Mouse (Mus musculus) yolk sac, embryonic 10.5 days (tissue): ENCODE data around the gene Rsph10b.

Source experiments
- DNase-seq: peaks from one replicate; pipeline ENCODE4 v3.0.0-alpha.2; 2017; ENCODE audit warnings: low spot score

The Rsph10b gene

DNA sequence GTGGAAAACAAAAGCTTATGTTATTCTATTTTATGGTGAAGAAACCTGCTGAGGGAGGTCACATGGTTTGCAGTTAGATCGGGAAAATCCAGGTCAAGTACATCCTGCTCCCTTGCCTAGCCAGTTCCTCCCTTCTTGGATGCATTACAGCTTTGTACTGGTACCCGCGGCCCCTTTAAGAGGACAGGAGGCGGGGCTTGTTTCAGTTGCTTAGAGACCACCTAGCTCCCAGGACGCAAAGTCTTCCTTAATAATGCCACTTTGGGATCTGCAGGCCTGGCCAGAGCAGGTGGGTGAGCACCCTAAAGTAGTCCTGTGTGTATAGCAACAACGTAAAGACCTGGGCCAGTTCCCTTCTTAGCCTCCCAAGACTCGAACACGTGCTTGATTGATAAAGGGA is at the start of gene Rsph10b:
Gene Rsph10b, plus strand, starts transcription at position 205 of the 400 bp plus-strand sequence.
- DNase-seq: no peak

DNA sequence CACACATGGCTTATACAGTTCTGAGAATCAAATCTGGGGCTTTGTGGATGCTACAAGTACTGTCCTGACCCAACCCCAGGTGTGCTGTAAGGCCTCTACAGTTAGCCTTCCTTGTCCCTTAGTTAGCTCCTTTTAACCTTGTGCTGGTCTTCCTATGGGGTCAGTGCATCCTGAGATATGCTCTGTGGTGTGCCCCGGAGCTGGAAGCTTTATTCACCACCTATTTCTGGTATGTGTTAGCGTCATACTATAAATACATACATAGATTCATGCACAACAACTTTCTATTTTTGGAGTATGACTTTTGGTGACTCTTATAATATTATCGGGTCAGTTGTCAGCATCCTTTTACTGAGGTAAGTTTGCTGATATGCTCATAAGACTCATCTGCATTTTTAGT is 47.6 kb upstream of the Rsph10b start:
- no peak for DNase-seq

DNA sequence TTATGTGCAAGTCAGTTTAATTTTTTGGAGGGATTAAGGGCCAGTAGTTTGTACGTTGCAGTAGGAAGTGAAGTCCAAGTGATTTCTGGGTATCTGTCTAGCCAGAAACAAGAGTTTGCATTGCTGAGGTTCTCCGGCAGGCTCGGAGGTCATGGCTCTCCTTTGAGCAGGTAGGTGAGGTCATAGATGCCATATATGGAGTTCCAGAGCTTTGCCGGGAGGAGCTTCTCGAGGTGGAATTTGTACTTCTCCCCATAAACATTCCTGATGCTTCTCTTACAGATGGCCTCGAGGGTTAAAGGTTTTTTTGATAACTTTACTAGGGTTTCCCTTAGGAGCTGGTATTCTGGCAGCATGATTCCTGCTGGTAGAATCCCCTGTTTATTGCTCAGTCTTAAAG is 42.1 kb upstream of the Rsph10b start:
- DNase-seq: peak; percentile 78

DNA sequence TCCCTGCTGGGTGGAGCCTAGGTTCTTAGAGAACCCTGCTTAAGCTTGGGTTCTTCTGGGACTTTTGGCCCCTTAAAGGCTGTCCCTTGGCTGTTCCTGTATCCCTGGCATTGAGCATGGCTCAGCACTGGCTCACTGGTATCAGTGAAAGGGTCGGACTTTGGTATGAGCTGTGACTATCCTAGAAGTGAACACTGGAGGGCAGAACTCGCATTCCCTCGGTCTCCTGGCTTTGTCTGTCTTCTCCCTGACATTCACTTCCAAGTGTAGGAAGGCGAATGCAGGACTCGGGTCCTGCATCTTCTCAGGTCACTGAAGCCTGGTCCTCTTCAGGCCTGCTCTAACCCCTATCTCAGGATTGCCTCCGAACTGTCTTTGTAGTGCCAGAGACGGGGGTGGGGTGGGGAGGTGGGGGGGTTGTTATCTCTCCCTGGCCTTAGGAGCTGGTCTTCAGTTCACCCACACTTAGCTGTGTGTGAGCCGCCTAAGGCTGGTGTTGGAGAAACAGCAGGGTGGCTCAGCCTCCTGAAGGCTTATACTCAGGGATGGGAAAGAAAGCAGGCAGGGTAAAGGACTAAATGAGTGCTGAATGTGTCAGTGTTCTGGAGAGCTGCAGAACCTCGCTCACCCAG is 40.5 kb upstream of the Rsph10b start:
- DNase-seq: peak; percentile 25

DNA sequence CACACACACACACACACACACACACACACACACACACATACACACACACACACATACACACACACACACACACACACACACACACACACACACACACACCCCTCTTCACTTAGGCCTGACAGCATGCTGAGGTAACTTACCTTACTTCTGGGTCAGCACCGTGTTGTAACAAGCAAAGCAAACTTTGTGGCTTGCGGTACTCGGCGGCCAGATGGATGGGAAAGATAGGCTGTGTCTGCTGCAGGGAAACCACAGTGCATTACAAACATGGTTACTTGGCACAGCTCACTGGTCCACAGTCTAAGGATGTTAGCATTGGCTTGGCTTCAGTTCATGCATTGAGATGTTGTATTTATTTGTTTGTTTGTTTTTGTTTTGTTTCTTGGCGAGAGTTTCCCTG is 39.4 kb upstream of the Rsph10b start:
- no peak for DNase-seq

DNA sequence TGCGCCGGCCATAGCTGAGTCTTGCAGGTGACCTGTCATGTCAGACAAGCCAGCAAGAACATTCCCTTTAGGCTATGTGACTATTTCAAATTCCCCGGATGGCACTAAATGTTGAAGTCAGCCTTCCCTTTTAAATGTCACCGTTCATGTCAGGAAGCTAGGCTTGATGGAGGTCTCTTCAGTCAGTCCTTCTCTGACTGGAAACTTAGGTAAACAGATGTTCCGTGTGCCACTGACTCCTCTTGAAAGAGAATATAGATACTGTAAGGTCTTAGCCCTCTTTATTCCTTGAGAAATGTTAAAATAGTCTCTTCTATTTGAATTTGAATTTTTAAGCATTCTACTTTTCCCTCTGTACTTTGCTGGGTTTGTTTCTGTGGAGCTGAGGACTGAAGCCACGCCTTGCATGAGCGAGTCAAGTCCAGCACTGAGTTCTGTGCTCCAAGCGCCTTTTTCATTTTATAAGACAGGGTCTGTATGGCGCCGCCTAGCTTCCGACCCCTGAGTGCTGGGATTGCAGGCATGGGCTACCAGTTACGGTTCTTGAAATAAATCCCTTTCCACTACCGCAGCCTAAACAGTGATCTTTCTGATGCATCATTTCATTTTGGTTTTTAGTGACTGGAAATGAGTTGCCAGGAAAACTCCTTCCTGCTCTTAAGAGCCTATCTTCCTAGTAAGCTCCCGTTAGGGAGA is 35.1 kb upstream of the Rsph10b start, which contains the start of gene Ankrd61:
Gene Ankrd61, minus strand, starts transcription at position 51 of the 696 bp plus-strand sequence.
- no peak for DNase-seq

DNA sequence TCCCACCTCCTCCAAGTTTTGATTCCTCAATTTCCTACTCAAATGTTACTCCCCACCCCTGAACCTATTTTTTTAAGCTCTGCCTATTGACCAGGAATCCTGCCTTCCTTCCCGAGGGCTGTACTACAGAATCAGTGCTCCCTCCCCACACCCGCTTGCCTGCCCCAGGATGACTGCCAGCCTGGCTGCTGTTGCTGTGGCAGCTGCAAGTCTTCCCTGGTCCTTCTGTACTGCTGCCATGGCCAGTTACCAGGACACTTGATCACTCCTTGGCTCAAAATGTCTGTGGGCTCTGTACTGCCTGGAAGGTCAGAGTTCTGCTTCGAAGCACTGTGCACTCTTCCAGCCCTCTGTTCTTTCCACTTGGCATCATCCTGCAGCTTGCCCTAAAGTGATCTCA is 30.7 kb upstream of the Rsph10b start:
- no peak for DNase-seq

DNA sequence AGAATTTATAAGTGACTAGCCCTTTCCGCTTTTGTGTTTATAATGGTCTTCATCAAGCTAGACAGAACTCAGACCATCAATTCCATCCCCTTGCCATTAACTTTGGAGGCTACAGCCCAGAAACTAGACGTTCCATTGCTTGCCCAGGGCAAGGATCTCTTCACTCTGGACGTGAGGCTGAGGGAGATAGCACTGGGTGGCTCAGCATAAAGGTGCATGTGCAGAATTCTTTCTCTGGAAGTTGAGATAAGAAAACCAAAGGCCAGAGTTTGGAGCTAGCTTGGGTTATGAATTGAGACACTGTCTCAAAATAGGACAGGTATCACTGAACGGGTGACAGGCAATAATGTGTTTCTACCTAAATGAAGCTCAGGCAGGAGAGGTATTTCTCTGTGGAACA is 29.0 kb upstream of the Rsph10b start:
- no peak for DNase-seq

DNA sequence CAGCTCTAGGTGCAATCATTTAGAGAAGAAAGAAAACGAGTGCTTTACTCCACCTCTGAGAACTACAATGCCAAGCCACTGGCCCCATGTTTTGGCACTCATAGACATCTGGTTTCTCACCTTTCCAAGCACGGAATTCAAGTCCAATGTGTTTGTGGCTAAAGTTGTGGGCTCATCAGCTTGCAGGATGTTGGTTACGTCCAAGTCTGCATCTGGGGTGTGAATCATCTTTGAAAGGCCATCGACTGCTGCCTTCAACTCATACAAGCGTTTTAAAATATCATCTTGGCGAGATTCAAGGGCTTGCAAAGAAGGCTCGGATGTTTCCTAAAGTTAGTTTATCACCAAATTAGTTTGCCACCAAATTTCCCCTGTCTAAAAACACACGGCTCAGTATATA is 26.4 kb upstream of the Rsph10b start:
- DNase-seq: no peak

DNA sequence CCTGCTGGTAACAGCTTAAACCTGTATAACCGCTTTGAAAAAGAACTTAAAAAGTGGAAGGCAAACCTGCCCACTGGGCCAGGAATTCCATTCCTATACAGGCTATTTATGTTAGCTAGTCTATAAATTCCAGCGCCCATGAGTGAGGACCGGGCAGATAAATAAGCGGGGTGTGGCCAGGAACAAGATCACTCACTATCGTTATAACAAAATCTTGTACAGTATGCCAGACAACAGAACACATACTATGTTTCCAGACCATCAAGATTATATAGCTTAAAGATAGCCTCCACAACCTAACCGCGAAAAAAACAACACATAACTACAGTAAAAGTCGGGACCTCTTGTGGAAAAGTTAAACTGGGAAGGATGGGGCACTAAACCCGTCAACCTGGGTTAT is 23.9 kb upstream of the Rsph10b start:
- peak; percentile 20 for DNase-seq

DNA sequence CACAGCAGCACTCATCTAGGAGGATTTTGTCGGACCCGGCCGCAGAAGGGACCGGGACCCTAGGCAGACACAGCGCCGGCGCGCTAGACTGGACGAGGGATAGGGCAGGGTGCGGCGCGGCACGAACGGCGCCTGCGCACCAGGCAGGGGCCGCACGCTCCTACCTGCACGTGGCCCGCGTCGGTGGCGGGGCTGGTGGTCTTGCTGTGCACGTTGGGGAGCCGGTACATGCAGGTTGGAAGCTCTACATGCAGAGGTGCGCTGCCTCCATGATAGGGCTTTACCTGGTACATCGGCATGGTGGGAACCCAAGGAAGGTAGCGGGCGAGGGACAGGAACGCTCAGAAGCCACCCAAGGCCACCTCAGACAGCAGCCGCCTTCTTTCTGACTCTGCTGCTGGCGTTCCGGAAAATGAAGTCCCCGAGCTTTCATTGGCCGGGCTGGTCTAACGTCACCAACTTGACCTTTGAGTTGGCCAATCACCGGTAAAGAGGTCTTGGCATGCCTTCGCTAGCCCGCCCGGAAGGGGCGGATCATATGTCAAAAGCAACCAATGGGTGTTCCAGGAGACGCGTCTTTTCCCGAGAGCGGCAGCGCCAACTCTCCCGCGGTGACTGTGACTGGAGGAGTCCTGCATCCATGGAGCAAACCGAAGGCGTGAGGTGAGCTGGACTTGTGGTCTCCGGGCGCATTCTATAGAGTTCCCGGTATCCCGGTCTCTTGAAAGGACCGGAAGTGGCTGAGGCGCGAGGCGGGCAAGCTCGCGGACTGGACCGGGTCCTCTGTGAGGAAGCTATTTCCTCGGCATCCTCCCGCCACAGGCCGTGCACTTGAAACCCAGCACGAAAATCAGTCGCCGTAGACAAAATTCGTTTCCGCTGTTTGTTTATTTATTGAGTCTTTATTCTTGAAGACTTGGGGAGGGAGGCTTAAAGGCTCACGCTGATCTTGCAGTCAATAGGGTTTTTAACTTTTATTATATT is 23.1 kb upstream of the Rsph10b start, which contains the start of the genes Aimp2 and Pms2:
Gene Aimp2, minus strand, starts transcription at position 431 of the 984 bp plus-strand sequence.
Gene Pms2, plus strand, starts transcription at position 548 of the 984 bp plus-strand sequence.
- peak; percentile 98 for DNase-seq

DNA sequence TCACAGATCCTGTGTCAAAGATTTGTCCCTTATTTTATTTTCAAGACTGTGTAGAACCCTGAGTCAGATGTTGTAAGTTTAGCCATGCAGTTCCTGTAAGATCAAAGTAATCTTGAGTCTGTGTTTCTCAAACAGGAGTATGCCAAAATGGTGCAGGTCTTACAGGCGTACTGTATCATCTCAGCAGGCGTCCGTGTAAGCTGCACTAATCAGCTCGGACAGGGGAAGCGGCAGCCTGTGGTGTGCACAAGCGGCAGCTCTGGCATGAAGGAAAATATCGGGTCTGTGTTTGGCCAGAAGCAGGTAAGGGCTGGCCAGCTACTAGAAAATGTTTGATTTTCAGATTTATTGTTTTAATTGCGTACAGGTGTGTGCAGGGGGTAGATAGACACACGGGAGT is 16.6 kb upstream of the Rsph10b start:
- no peak for DNase-seq

DNA sequence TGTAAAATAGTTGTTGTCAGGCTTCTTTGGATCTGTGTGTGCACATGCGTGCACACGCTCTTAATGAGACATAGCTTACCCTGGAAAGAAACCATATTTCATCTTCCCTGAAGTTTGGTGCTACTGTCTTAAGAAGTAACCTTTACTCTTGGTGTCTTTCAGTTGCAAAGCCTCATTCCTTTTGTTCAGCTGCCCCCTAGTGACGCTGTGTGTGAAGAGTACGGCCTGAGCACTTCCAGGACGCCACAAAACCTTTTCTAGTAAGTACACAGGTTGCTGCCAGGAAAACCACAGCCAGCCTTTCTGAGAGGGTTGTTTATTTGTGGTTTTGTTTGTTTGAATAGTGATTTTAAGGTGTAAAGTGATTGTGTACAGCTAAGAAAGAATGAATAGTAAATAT is 15.4 kb upstream of the Rsph10b start:
- peak; percentile 56 for DNase-seq

DNA sequence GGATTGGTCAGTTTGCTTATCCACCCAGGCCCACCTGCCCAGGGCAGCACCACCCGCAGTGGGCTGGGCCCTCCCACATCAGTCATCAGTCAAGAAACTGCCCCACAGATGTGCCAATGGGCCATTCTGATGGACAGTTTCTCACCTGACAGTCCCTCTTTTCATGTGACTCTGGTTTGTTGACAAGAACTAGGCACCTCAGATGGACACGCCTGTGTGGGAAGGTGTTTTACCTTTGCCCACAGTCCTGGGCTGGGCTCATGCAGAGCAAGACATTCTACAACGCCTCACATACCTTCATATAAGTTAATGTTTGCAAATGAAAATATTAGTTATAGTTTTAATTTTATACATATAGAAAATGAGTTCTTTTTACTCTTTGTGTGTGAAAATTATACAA is 14.7 kb upstream of the Rsph10b start:
- no peak for DNase-seq

DNA sequence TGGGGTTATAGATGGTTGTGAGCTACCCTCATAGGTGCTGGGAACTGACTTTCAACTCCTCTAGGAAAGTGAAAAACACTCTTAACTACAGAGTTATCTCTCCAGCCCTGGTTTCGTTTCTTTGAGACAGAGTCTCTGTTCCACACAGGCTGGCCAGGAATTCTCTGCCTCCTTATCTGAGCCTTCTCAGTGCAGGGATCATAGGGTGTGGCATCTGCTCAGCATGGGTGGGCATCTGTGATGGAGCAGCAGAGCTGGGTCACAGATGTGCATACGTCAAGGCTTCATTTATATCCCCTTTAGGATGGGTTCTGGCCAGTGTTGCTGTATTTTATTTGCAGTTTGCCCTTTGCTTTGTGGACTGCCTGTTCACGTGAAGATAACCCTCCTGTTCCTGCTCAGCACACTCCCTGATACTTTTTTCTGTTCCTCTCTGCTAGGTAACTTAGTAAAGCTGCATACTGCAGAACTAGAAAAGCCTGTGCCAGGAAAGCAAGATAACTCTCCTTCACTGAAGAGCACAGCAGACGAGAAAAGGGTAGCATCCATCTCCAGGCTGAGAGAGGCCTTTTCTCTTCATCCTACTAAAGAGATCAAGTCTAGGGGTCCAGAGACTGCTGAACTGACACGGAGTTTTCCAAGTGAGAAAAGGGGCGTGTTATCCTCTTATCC is 7.9 kb upstream of the Rsph10b start:
- no peak for DNase-seq

DNA sequence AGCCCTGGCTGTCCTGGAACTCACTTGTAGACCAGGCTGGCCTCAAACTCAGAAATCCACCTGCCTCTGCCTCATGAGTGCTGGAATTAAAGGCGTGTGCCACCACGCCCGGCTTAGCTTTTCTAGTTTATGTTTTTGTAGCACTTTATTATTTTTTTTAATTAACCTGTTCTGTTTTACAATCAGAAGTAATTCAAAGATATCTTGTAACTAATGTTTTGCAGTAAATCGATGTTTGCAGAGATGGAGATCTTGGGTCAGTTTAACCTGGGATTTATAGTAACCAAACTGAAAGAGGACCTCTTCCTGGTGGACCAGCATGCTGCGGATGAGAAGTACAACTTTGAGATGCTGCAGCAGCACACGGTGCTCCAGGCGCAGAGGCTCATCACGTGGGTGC is 5.0 kb upstream of the Rsph10b start, which contains the start of gene Gm42421:
Gene Gm42421, plus strand, starts transcription at position 301 of the 400 bp plus-strand sequence.
- no peak for DNase-seq

DNA sequence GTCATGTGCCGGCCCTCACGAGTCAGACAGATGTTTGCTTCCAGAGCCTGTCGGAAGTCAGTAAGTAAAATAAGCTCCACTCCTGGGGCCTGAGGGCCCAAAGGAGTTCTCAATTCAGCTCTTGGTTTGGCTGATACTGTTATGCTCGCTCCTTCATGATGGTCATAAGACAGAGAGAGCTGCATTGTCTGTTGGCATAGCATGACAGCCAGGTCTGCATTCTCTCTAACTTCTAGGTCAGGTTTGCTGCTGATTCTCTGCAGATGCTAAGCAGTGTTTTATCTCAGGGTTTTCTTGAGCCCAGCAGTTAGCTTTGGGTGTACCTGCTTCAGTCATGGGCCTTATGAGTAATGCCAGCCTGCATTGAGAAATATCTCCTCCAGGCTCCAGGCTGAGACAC is 3.5 kb upstream of the Rsph10b start:
- DNase-seq: no peak

DNA sequence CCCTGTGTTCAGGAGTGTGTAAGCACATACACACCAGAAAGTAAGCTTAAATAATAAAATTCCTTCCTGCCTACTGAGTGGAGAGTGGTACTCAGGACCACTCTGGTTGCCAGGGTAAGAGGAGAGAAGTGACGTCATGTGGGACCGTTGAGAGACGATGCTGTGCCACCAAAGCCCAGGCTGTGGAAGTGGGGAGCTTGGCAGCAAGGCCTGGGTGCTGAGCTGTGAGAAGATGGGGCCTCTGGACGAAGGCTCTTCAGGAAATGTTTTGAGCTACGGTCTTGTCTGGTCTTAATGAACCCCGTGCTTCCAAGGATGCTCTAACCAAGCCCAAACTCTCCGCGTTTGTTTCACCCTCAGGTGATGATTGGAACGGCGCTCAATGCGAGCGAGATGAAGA is 2.2 kb upstream of the Rsph10b start:
- DNase-seq: no peak

DNA sequence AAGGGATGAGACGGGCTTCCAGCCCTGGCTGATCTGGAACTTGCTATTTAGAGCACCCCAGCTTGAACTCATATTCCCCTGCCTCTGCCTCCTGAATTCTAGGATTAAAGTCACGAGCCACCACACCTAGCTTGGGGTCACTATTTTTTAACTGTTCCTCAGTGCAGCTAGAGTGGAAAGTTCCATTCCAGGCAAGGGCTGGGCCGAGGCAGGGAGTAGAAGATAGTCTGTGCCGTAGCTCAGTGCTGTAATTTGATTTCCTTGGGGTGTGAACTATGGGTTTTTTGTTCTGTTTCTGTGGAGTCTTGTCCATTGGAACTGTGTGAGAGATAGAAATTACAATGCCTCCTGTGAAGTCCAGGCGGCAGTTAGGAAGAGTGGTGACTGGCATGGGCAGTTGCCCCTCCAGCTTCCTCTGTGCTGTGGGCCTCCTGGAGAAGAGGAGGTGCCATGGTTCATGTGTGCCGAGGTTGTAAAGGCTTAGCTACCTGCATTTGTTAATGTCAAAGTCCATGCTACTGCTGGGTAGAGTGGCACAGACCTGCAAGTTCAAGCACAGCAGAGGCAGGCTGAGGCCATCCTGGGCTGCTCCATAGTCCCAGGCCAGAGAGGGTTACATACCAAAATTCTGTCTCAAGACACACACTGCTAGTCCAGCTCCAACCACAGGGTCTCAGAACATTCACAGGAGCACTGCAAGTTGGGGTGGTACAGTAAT is 813 bp upstream of the Rsph10b start:
- no peak for DNase-seq

DNA sequence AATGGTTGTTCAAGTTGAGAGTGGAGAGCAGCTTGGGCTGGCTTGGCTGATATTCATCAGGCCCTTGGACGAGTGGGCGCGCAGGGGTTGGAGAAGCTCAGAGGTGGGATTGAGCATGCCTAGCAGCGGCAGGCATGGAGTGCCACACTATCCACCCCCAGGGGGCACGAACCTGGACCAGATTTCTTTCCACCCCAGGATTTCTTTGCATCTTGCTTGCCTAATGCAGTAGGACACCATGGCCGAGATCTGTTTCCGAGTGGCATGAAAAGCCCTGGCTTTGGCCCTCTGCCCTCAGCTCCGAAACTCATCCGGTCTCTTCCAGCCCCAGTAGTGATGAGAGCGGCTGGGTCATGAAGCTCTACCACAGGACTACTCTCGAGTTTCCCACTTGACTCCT is 579 bp downstream of the Rsph10b start:
- DNase-seq: no peak

DNA sequence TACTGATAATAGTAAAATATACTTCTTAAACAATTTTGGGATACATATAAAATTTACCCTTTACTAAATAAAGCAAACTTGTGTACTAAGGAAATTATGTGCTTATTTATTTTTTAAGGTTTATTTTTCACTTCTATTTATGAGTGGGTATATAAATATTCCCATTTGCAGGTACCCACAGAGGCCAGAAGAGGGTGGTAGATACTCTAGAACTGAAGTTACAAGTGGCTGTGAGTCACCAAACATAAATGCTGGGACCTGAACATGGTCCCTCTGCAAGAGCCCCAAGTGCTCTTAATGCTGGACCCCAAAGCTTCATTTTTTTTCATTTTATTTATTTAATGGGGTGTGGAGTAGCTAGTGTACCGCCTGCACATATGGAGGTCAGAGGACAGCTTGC is 1.0 kb downstream of the Rsph10b start:
- no peak for DNase-seq
